ENCODE assay signal across 11 mouse cellular contexts in the genomic region with DNA sequence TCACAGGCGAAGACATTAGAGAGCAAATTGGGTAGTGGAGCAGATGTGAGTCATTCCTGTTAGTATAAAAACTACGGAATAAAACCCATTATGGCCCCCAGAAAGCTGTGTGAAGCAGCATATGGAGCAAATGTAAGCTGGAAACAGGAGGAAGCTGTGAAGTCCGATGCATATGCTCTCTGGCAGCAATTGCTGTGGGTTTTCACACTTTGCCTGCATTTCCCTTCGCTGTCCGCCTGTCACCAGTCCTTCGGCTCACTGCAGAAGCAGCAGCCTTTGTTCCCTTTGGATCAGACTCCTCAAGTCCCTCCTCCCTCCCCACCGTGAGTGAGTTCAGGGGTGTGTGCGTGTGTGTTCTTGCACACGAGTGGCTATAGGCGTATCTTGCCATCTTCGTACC. TPM values are rescaled to one million over a fixed set of nuclear protein-coding genes. Genes with fewer than 3 reads are reported as not detected.
DNase-seq lines count a peak whose midpoint lies in the region; ATAC-seq and TF ChIP-seq lines count a peak whose summit lies in the region.
"Had no signal": no experiment of that assay in that cellular context is flagged by ENCODE, and none has a peak within 500 bp of the region (broad histone marks: within the 10 kb centered on the region; RNA-seq: fewer than 3 reads in every experiment).

No protein-coding gene starts in this region.

- no peaks in the 10 kb centered on the region for H3K9me3 ChIP-seq in forebrain, embryonic 12.5 days

- H3K4me3 ChIP-seq in forebrain, embryonic 12.5 days (replicated peaks): no peak overlapping the region
- no peak overlapping the region for H3K4me3 ChIP-seq in gastrocnemius, adult 2 months

- TF ChIP-seq CTCF in gastrocnemius, adult 2 months (IDR thresholded peaks at IDR 0.05): no peak

- no peaks in the 10 kb centered on the region for H3K36me3 ChIP-seq in forebrain, embryonic 12.5 days (replicated peaks)

- H3K4me1 ChIP-seq in forebrain, embryonic 12.5 days: peaks cover 52% of the 10 kb centered on the region

- peak; percentile 51 for DNase-seq in layer of hippocampus, adult 11-12 months (ENCODE audit: low spot score)
- no peak for DNase-seq in layer of hippocampus, postnatal 36 days
- peak; percentile 46 to 84 for DNase-seq in left cerebral cortex, adult 18-20 months (ENCODE audit: low spot score in 2 of 2)
- DNase-seq in right cerebral cortex, adult 2 months (ENCODE audit: low spot score in 2 of 2): peak; percentile 69 to 72
- no peak for DNase-seq in gastrocnemius, adult 2 months
- DNase-seq in kidney, postnatal 10 days: no peak
- no peak for DNase-seq in heart, adult 11 months
- DNase-seq: gastrocnemius, postnatal 10 days; kidney, postnatal 4 days; liver, postnatal 0 days had no signal

- peaks cover 38% of the 10 kb centered on the region for H3K27me3 ChIP-seq in forebrain, embryonic 12.5 days

- 30% methylated on average over 11 of the region's 11 CpGs for WGBS in forebrain, embryonic 12.5 days

- peak; percentile 16; the same call in 1 of the 2 replicates for ATAC-seq in forebrain, embryonic 12.5 days (ENCODE audit: low FRiP score)
- ATAC-seq: liver, postnatal 0 days had no signal

- no peak overlapping the region for H3K4me2 ChIP-seq in forebrain, embryonic 12.5 days

- H3K27ac ChIP-seq in forebrain, embryonic 12.5 days: peak overlapping the region; percentile 82
- H3K27ac ChIP-seq in gastrocnemius, adult 2 months: no peak overlapping the region

- intact Hi-C loops in gastrocnemius, adult 2 months (cut with DNase I): no loop called here

- no peak overlapping the region for H3K9ac ChIP-seq in forebrain, embryonic 12.5 days
- H3K9ac ChIP-seq: liver, postnatal 0 days had no signal

RNA-seq across cellular contexts. Expression of a gene that starts 3.1 kb away (rescaled TPM):
- 10 to 100 TPM; 22.2 to 23.3 TPM for total RNA-seq in layer of hippocampus, postnatal 36 days (2021)
- 7.3 and 10.6 TPM in 2 replicates for polyA plus RNA-seq in forebrain, embryonic 12.5 days (2016; fragmentation: Nextera tagmentation; extraction: Ambion mirVana)
- total RNA-seq in left cerebral cortex, adult 18-20 months (2021): 10 to 100 TPM; 19.8 to 20.8 TPM
- not detected for total RNA-seq in gastrocnemius, adult 2 months (2021)

Comparison
In these comparisons a context has a peak if more than half of its experiments do, and no peak if none do; other contexts are left out.
1. DNase-seq: peak in layer of hippocampus, adult 11-12 months (single experiment), left cerebral cortex, adult 18-20 months (2 of 2) and right cerebral cortex, adult 2 months (2 of 2); none in layer of hippocampus, postnatal 36 days (0 of 2), gastrocnemius, adult 2 months (single experiment), kidney, postnatal 10 days (single experiment) and heart, adult 11 months (single experiment).
2. RNA of a gene that starts 3.1 kb away (total RNA-seq): 22.2 to 23.3 TPM in layer of hippocampus, postnatal 36 days and 19.8 to 20.8 TPM in left cerebral cortex, adult 18-20 months; not detected in gastrocnemius, adult 2 months; every median in the first group is over 10 times any median in the second.